Mouse (Mus musculus) T-cell, adult 2 months (primary cell): Measurements from ENCODE around the gene Axl.
A peak's percentile ranks its signal among the peaks of the same experiment; 100 is the strongest.

Experiments
- DNase-seq: peaks from one replicate; pipeline ENCODE4 v3.0.0; 2022; ENCODE audit warnings: low spot score

Gene Axl

GRCm38 (mm10) chr7:25710519-25711130, 77.9 kb downstream of the Axl start:
- DNase-seq: no peak

- DNase-seq: no peak
Observed at GRCm38 (mm10) chr7:25709961-25710360, 78.5 kb downstream of the Axl start.

- peak; percentile 15 for DNase-seq
Observed at GRCm38 (mm10) chr7:25707581-25708292, 80.8 kb downstream of the Axl start.
